Mouse (Mus musculus): ENCODE data around the gene Cd9. TPM values are rescaled to one million over a fixed set of nuclear protein-coding genes. Genes with fewer than 3 reads are reported as not detected.

Cd9 gene
- total RNA-seq (2014; rRNA removed) (62.5 and 80.5 TPM in 2 replicates), polyA plus RNA-seq (2015; fragmentation: Nextera tagmentation; extraction: Ambion mirVana) (158 and 183 TPM in 2 replicates)

- peak; percentile 79 for ATAC-seq
- peak within 1 kb of the TSS; percentile 56 for H3K4me3 ChIP-seq (ENCODE audit: low read length)
- H3K4me2 ChIP-seq (ENCODE audit: low read depth, low read length) = peak within 1 kb of the TSS; percentile 67
- H3K4me1 ChIP-seq (ENCODE audit: insufficient read depth, low read length) = 0 out of 2 replicates have a peak, but pooled peaks cover 2% of the 10 kb centered on the region
- no peaks in the 10 kb centered on the region for H3K27me3 ChIP-seq (ENCODE audit: insufficient read depth, low read length)
- peak within 1 kb of the TSS; percentile 83 for H3K27ac ChIP-seq
- no peak for TF ChIP-seq CTCF (IDR thresholded peaks at IDR 0.05; ENCODE audit: low read depth)
- peak within 1 kb of the TSS; percentile 47 for H3K9ac ChIP-seq (replicated peaks; ENCODE audit: low read length)
- H3K36me3 ChIP-seq (ENCODE audit: insufficient read depth, low read length) = no peaks in the 10 kb centered on the region
- no peaks in the 10 kb centered on the region for H3K9me3 ChIP-seq (ENCODE audit: low read length)
- DNase-seq (ENCODE audit: low spot score) = peak; percentile 74
- WGBS = 2% methylated on average over 60 of the region's 61 CpGs
Observed at GRCm38 (mm10) chr6:125494092-125494871, at the start of gene Cd9. Gene Cd9, minus strand, starts transcription at chr6:125494791.

- 87% methylated on average over 6 of the region's 6 CpGs for WGBS
- Histone ChIP-seq H3K9me3 (ENCODE audit: low read length) (no peaks in the 10 kb centered on the region), H3K36me3 (ENCODE audit: insufficient read depth, low read length) (no peaks in the 10 kb centered on the region), H3K27me3 (ENCODE audit: insufficient read depth, low read length) (no peaks in the 10 kb centered on the region), H3K9ac (replicated peaks; ENCODE audit: low read length) (no peak overlapping the region), H3K4me2 (ENCODE audit: low read depth, low read length) (no peak overlapping the region), H3K27ac (no peak overlapping the region), H3K4me3 (ENCODE audit: low read length) (no peak overlapping the region), H3K4me1 (ENCODE audit: insufficient read depth, low read length) (no peaks in the 10 kb centered on the region)
- DNase-seq (ENCODE audit: low spot score) (no peak), ATAC-seq (no peak)
- TF ChIP-seq CTCF (IDR thresholded peaks at IDR 0.05; ENCODE audit: low read depth) = no peak
Observed at GRCm38 (mm10) chr6:125541296-125541695, 46.7 kb upstream of the Cd9 start.

DNA sequence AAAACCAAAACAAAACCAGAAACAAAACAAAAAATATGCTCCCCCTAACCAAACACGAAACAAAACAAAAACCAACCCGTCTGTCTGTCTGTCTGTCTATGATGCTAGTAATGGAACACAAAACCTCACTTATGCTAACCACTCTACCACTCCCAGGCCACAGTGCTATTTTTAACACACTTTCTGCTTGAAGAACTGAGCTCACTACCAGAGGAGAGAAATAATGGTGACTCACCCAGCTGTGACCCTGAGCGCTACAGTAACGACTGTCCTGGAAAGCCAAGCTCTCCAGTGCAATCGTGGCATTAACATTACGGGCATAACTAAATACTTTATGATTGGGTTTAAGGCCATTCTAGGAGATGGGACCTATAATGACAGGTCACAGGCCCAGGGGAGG is 46.2 kb upstream of the Cd9 start:
- no peak overlapping the region for H3K4me3 ChIP-seq (ENCODE audit: low read length)

GRCm38 (mm10) chr6:125540199-125540598 is 45.6 kb upstream of the Cd9 start:
- 87% methylated on average over 10 of the region's 10 CpGs for WGBS
- no peaks in the 10 kb centered on the region for H3K27me3 ChIP-seq (ENCODE audit: insufficient read depth, low read length)
- H3K9ac ChIP-seq (replicated peaks; ENCODE audit: low read length) = no peak overlapping the region
- H3K4me1 ChIP-seq (ENCODE audit: insufficient read depth, low read length) = no peaks in the 10 kb centered on the region
- no peaks in the 10 kb centered on the region for H3K9me3 ChIP-seq (ENCODE audit: low read length)
- no peak overlapping the region for H3K4me2 ChIP-seq (ENCODE audit: low read depth, low read length)
- ATAC-seq = no peak
- no peak for DNase-seq (ENCODE audit: low spot score)
- H3K27ac ChIP-seq = no peak overlapping the region
- no peak for TF ChIP-seq CTCF (IDR thresholded peaks at IDR 0.05; ENCODE audit: low read depth)
- H3K4me3 ChIP-seq (ENCODE audit: low read length) = no peak overlapping the region
- no peaks in the 10 kb centered on the region for H3K36me3 ChIP-seq (ENCODE audit: insufficient read depth, low read length)

More for the DNA sequence above, 46.2 kb upstream of the Cd9 start:
- no peak for TF ChIP-seq CTCF (IDR thresholded peaks at IDR 0.05; ENCODE audit: low read depth)
- 90% methylated on average over 6 of the region's 6 CpGs for WGBS
- Histone ChIP-seq H3K27me3 (ENCODE audit: insufficient read depth, low read length) (no peaks in the 10 kb centered on the region), H3K4me1 (ENCODE audit: insufficient read depth, low read length) (no peaks in the 10 kb centered on the region), H3K9ac (replicated peaks; ENCODE audit: low read length) (no peak overlapping the region), H3K36me3 (ENCODE audit: insufficient read depth, low read length) (no peaks in the 10 kb centered on the region), H3K9me3 (ENCODE audit: low read length) (no peaks in the 10 kb centered on the region), H3K4me2 (ENCODE audit: low read depth, low read length) (no peak overlapping the region), H3K27ac (no peak overlapping the region)
- no peak for DNase-seq (ENCODE audit: low spot score)
- no peak for ATAC-seq

- no peak overlapping the region for H3K9ac ChIP-seq (replicated peaks; ENCODE audit: low read length)
- H3K27ac ChIP-seq = no peak overlapping the region
- H3K27me3 ChIP-seq (ENCODE audit: insufficient read depth, low read length) = no peaks in the 10 kb centered on the region
- no peak overlapping the region for H3K4me2 ChIP-seq (ENCODE audit: low read depth, low read length)
- WGBS = 51% methylated on average over 8 of the region's 8 CpGs
- no peak for DNase-seq (ENCODE audit: low spot score)
- ATAC-seq = no peak
- no peak overlapping the region for H3K4me3 ChIP-seq (ENCODE audit: low read length)
- no peak for TF ChIP-seq CTCF (IDR thresholded peaks at IDR 0.05; ENCODE audit: low read depth)
- H3K4me1 ChIP-seq (ENCODE audit: insufficient read depth, low read length) = no peaks in the 10 kb centered on the region
- no peaks in the 10 kb centered on the region for H3K9me3 ChIP-seq (ENCODE audit: low read length)
- no peaks in the 10 kb centered on the region for H3K36me3 ChIP-seq (ENCODE audit: insufficient read depth, low read length)
Observed at GRCm38 (mm10) chr6:125539423-125539822, 44.8 kb upstream of the Cd9 start.

DNA sequence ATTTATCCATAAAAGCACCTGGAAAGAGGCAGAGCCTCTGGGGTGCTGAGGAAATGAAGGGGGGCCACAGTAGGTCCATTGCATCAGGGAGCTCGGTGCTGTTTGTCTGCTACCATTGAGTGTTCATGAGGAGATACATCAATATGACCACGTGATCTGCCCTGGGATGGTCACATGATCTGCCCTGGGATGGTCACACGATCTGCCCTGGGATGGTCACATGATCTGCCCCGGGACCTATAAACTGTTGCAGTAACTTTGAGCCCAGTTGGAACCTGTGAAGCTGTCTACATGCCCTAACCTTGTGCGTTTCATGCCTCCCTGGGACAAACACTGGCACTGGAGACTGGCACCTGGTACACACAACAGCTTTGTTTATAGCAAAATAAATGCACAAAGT is 43.9 kb upstream of the Cd9 start:
- DNase-seq (ENCODE audit: low spot score) (no peak), ATAC-seq (no peak)
- H3K27ac ChIP-seq = no peak overlapping the region
- no peaks in the 10 kb centered on the region for H3K36me3 ChIP-seq (ENCODE audit: insufficient read depth, low read length)
- H3K9ac ChIP-seq (replicated peaks; ENCODE audit: low read length) = no peak overlapping the region
- no peak overlapping the region for H3K4me2 ChIP-seq (ENCODE audit: low read depth, low read length)
- no peak for TF ChIP-seq CTCF (IDR thresholded peaks at IDR 0.05; ENCODE audit: low read depth)
- no peaks in the 10 kb centered on the region for H3K9me3 ChIP-seq (ENCODE audit: low read length)
- H3K4me3 ChIP-seq (ENCODE audit: low read length) = no peak overlapping the region
- H3K4me1 ChIP-seq (ENCODE audit: insufficient read depth, low read length) = no peaks in the 10 kb centered on the region
- WGBS = 84% methylated on average over 5 of the region's 5 CpGs
- H3K27me3 ChIP-seq (ENCODE audit: insufficient read depth, low read length) = no peaks in the 10 kb centered on the region

GRCm38 (mm10) chr6:125534990-125535389 is 40.4 kb upstream of the Cd9 start:
- WGBS = 76% methylated on average over 5 of the region's 5 CpGs
- H3K4me3 ChIP-seq (ENCODE audit: low read length) = no peak overlapping the region

More at GRCm38 (mm10) chr6:125534990-125535389, 40.4 kb upstream of the Cd9 start:
- Histone ChIP-seq H3K36me3 (ENCODE audit: insufficient read depth, low read length) (no peaks in the 10 kb centered on the region), H3K4me2 (ENCODE audit: low read depth, low read length) (no peak overlapping the region), H3K27me3 (ENCODE audit: insufficient read depth, low read length) (no peaks in the 10 kb centered on the region), H3K4me1 (ENCODE audit: insufficient read depth, low read length) (no peaks in the 10 kb centered on the region), H3K27ac (no peak overlapping the region), H3K9ac (replicated peaks; ENCODE audit: low read length) (no peak overlapping the region), H3K9me3 (ENCODE audit: low read length) (no peaks in the 10 kb centered on the region)
- no peak for TF ChIP-seq CTCF (IDR thresholded peaks at IDR 0.05; ENCODE audit: low read depth)
- DNase-seq (ENCODE audit: low spot score) (no peak), ATAC-seq (no peak)

All from hindbrain, postnatal 0 days (tissue).